Mouse (Mus musculus) kidney, embryonic 14.5 days (tissue): ENCODE measurements at regions not wholly inside any gene's neighbourhood (a gene's known extent, or its start where the extent isn't known, plus 50 kb on each side); places are given as distances from the start of the nearest gene placed in this dataset.

Experiments
- ATAC-seq: fragments of 200-750 bp; cut with Nextera tagmentation; 2 replicates; pipeline ENCODE4 v1.8.0; 2017; ENCODE audit warnings: moderate number of reproducible peaks, mild to moderate bottlenecking, moderate TSS enrichment, moderate library complexity; ENCODE audit not compliant: low FRiP score, low TSS enrichment
- H3K27ac ChIP-seq: fragments of 300-500 bp; sonication (generic); 2 replicates; pipeline ENCODE4 v1.5.1; 2014; ENCODE audit warnings: low read depth, mild to moderate bottlenecking, low read length, moderate library complexity, mixed read lengths
- H3K27me3 ChIP-seq: fragments of 300-500 bp; sonication (generic); 2 replicates; pipeline ENCODE4 v1.6.1; 2014; ENCODE audit warnings: mild to moderate bottlenecking, low read length; ENCODE audit not compliant: control insufficient read depth, insufficient read depth
- H3K36me3 ChIP-seq: fragments of 300-500 bp; sonication (generic); 2 replicates; pipeline ENCODE4 v1.6.1; 2014; ENCODE audit warnings: low read length, mixed read lengths; ENCODE audit not compliant: control insufficient read depth, insufficient read depth
- H3K4me1 ChIP-seq: fragments of 300-500 bp; sonication (generic); 2 replicates; pipeline ENCODE4 v1.6.1; 2014; ENCODE audit warnings: low read length, mixed read lengths; ENCODE audit not compliant: control insufficient read depth, insufficient read depth
- H3K4me2 ChIP-seq: fragments of 300-500 bp; sonication (generic); replicated peaks from 2 replicates; pipeline ENCODE4 v1.6.1; 2014; ENCODE audit warnings: low read depth, mild to moderate bottlenecking, low read length
- H3K4me3 ChIP-seq: fragments of 300-500 bp; sonication (generic); 2 replicates; pipeline ENCODE4 v1.5.1; 2014; ENCODE audit warnings: mild to moderate bottlenecking, low read length
- H3K9ac ChIP-seq: fragments of 300-500 bp; sonication (generic); 2 replicates; pipeline ENCODE4 v1.6.1; 2014; ENCODE audit warnings: low read depth, mild to moderate bottlenecking, low read length, moderate library complexity
- H3K9me3 ChIP-seq: fragments of 300-500 bp; sonication (generic); 2 replicates; pipeline ENCODE4 v1.6.1; 2016; ENCODE audit warnings: low read length; ENCODE audit not compliant: control insufficient read depth
- WGBS: fragments of 180-500 bp; shearing (Covaris S2); extraction: QIAGEN DNeasy Blood & Tissue Kit; methylation state at CpG from one replicate; pipeline ENCODE4 v1.1.7; 2014; 5-methylcytosine and 5-hydroxymethylcytosine counted together

DNA sequence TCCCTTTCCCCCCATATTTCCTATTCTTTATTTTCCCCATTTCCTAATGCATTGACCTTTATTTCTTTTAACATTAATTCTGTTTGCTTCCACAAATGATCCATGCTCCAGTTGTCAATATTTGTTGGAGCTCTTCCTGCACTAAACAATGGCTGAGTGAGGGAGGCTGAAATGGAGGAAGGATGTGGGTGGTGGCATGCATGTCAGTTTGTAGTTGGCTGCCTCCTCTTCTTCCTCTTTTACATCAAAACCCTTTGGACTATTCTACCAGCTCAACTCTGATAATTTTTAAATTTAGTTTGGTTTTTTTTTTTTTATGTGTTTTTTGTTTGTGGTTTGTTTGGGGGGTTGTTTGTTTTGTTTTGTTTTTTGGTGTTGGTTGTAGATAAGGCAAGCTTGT, 313.5 kb upstream of the Meis1 start:
- no peaks in the 10 kb centered on the region for H3K9me3 ChIP-seq
- no peak for ATAC-seq
- no peaks in the 10 kb centered on the region for H3K27me3 ChIP-seq
- H3K4me3 ChIP-seq, result no peak overlapping the region
- no peaks in the 10 kb centered on the region for H3K36me3 ChIP-seq
- H3K4me1 ChIP-seq, result no peaks in the 10 kb centered on the region
- H3K4me2 ChIP-seq, result no peak overlapping the region
- H3K9ac ChIP-seq, result no peak overlapping the region
- no peak overlapping the region for H3K27ac ChIP-seq

DNA sequence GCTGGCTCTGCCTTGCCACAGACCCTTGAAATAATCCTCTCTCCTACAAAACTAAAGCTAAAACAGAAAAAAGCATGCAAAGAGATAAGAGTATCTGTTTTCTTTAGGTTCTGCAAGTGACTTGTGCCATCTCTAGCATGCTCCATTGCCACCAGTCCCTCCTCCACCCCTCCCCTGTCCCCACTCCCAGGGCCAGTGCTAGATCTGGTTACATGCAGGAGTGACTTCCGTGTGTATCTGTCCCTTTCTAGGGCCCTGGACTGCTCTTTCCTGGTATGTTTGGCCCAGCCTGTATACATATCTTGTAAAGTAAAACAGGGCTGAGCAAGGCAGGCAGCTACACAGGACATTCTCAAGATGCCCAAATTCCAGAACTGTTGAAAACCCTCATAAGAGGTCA, 313.9 kb upstream of the Meis1 start:
- no peak overlapping the region for H3K4me3 ChIP-seq
- no peaks in the 10 kb centered on the region for H3K4me1 ChIP-seq
- no peaks in the 10 kb centered on the region for H3K36me3 ChIP-seq
- H3K27me3 ChIP-seq, result no peaks in the 10 kb centered on the region
- peak; percentile 82; the same call in 1 of the 2 replicates for ATAC-seq
- no peak overlapping the region for H3K27ac ChIP-seq
- 17% methylated on average over 1 of the region's 1 CpGs for WGBS
- H3K4me2 ChIP-seq, result no peak overlapping the region
- H3K9ac ChIP-seq, result no peak overlapping the region
- no peaks in the 10 kb centered on the region for H3K9me3 ChIP-seq

DNA sequence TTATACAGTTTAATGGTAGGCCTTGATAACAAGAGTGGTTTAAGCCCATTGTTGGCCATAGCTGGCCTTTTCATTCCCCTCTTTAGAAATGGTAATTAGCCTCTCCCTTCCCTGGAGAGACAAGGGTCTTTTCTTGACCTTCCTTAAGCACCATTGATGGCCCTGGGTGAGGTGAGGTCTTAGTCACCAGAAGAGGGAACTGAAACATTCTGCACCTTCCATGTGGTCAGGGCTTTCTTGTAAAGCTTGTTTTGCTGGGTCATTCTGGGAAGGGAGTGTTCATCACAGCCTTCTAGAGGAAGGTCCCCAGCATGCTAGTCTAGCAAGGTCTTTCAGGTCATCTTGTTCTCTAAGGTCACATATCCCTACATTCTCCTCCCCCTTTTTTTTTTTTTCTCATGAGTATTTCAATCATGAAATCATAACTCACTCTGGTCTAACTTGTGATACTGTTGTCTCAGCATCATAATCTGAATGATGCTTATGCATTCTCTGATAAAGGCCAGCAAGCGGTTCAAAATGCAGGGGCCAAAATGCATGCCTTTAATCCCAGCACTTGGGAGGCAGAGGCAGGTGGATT, 315.2 kb upstream of the Meis1 start:
- no peaks in the 10 kb centered on the region for H3K36me3 ChIP-seq
- H3K9ac ChIP-seq, result no peak overlapping the region
- H3K9me3 ChIP-seq, result no peaks in the 10 kb centered on the region
- H3K27ac ChIP-seq, result no peak overlapping the region
- H3K4me2 ChIP-seq, result no peak overlapping the region
- ATAC-seq, result no peak
- H3K27me3 ChIP-seq, result no peaks in the 10 kb centered on the region
- H3K4me1 ChIP-seq, result no peaks in the 10 kb centered on the region
- WGBS, result 91% methylated on average over 1 of the region's 1 CpGs
- no peak overlapping the region for H3K4me3 ChIP-seq

DNA sequence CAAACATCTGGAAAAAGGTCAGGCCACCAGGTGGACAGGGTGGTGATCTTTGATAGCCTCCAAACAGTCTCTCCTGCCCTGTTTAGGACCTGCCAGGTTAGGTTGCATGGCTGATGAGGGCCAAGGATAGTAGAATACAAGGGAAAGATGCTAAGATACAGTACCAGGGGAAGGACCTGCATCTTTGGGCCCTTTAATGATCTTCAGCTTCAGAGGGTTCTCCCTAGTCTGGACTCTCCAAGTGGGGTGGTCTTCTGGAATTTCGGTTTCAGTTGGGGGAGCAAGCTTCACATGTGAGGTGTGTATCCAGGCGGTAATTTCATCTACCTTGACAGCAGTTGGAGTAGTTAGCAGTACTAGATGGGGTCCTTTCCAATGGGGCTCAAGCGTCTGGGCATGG, 316.6 kb upstream of the Meis1 start:
- Histone ChIP-seq H3K4me1 (no peaks in the 10 kb centered on the region), H3K9ac (no peak overlapping the region), H3K4me3 (no peak overlapping the region), H3K27me3 (no peaks in the 10 kb centered on the region), H3K36me3 (no peaks in the 10 kb centered on the region), H3K4me2 (no peak overlapping the region), H3K9me3 (no peaks in the 10 kb centered on the region), H3K27ac (no peak overlapping the region)
- 95% methylated on average over 3 of the region's 3 CpGs for WGBS
- no peak for ATAC-seq

DNA sequence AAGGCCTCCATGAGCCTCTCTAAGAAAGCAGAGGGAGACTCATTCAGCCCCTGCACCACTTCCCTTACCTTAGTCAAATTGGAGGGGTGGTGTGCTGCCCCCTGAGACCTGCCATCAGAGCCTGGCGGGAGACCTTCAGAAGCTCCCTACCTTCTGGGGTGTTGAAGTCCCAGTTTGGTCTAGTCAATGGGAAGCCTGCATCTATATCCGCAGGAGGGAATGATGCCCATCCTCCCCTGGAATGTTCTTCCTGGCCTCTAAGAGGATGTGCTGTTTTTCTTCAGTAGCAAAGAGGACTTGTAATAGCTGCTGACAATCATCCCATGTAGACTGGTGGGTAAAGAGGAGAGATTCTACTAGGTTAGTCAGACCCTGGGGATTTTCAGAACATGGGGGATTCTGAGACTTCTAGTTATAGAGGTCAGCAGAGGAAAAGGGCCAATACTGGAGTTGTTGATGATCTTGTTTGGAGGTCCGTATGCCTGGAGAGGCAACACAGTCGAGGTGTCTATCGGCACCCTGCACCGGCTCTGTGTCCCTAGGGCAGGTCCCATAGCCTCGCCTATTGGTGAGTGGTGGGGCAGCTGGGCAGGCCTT, 321.0 kb upstream of the Meis1 start:
- WGBS, result 92% methylated on average over 7 of the region's 7 CpGs
- no peak overlapping the region for H3K4me3 ChIP-seq

DNA sequence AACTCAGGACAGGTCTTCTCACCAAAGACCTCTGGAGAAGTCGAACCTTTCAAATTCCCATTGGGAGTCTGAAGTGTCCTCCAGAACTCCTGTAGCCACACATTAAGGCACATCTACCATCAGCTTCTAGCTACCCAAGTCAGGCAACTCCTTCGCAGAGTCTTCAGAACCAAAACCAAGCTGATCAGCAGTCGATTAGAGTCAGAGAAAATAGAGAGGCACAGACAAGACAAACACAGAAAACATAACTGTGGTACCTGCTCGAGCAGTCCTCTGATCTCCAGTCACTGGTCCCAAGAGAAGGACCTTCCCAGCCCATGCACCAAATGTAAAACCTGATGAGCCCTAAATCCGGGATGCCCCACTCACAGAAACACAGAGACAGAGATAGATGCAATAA, 322.1 kb upstream of the Meis1 start:
- Histone ChIP-seq H3K27ac (no peak overlapping the region), H3K9ac (no peak overlapping the region), H3K4me3 (no peak overlapping the region), H3K36me3 (no peaks in the 10 kb centered on the region), H3K4me1 (no peaks in the 10 kb centered on the region), H3K9me3 (no peaks in the 10 kb centered on the region), H3K4me2 (no peak overlapping the region), H3K27me3 (no peaks in the 10 kb centered on the region)
- 80% methylated on average over 5 of the region's 5 CpGs for WGBS
- ATAC-seq, result no peak

More for the DNA sequence above, 321.0 kb upstream of the Meis1 start:
- H3K36me3 ChIP-seq, result no peaks in the 10 kb centered on the region
- no peak overlapping the region for H3K4me2 ChIP-seq
- H3K27ac ChIP-seq, result no peak overlapping the region
- no peak for ATAC-seq
- no peak overlapping the region for H3K9ac ChIP-seq
- H3K27me3 ChIP-seq, result no peaks in the 10 kb centered on the region
- no peaks in the 10 kb centered on the region for H3K4me1 ChIP-seq
- no peaks in the 10 kb centered on the region for H3K9me3 ChIP-seq

DNA sequence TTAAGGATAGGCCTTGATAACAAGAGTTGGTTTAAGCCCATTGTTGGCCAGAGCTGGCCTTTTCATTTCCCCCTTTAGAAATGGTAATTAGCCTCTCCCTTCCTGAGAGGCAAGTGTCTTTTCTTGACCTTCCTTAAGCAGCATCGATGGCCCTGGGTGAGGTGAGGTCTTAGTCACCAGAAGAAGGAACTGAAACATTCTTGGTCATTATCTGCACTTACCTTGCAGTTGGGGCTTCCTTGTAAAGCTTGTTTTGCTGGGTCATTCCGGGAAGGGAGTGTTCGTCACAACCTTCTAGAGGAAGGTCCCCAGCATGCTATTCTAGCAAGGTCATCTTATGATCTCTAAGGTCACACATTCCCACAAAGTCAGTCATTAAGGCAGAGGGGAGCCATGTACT, 322.6 kb upstream of the Meis1 start:
- Histone ChIP-seq H3K9me3 (no peaks in the 10 kb centered on the region), H3K36me3 (no peaks in the 10 kb centered on the region), H3K27me3 (no peaks in the 10 kb centered on the region), H3K27ac (no peak overlapping the region), H3K4me2 (no peak overlapping the region), H3K4me3 (no peak overlapping the region), H3K9ac (no peak overlapping the region), H3K4me1 (no peaks in the 10 kb centered on the region)
- WGBS, result 53% methylated on average over 3 of the region's 3 CpGs
- no peak for ATAC-seq

DNA sequence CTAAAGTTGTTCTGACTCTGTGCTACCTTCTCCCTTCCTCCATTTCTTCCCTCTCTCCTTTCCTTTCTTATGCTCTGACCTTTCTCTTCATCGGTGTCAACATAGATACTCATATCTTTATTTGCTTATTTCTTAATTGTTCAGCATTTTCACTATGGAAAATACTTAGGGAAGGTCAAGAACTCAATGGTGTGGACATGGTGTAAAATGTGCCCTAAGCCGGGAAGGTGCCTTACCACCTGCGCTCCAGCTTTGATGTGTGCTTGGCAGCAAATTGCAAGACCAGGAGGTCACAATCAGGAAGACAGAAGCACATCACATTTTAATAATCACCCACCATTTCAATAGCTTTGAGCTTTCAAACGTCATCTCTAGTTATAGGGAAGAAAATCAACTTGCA, 324.0 kb upstream of the Meis1 start:
- Histone ChIP-seq H3K4me1 (no peaks in the 10 kb centered on the region), H3K4me3 (no peak overlapping the region), H3K4me2 (no peak overlapping the region), H3K36me3 (no peaks in the 10 kb centered on the region), H3K9me3 (no peaks in the 10 kb centered on the region), H3K27me3 (no peaks in the 10 kb centered on the region), H3K27ac (no peak overlapping the region), H3K9ac (no peak overlapping the region)
- ATAC-seq, result no peak
- WGBS, result 86% methylated on average over 4 of the region's 4 CpGs

DNA sequence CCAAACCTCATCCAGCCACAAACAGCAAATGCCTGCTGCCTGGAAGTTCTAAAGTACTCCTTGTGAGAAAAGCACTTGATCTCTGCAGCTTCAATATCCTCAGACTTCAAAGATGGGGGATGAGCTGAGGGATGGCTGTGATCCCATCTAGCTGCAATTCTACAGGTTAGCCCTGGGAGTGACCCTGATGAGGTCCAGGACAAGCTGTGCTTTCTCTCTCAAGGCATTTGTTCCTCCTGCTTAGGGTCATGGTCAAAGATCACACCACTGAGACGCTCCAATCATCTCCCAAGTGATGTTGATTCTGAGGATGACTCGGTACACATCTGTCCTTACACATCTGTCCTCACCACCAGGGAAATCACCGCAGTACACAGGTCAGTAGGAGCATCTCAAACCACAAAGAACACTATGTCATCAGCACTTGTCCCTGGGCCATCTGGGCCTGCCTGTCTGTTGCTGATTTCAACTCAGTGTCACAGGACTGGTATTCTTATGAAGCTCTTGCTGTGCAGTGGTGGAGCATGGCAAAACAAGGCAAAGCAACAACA, 327.6 kb upstream of the Meis1 start:
- Histone ChIP-seq H3K27me3 (no peaks in the 10 kb centered on the region), H3K4me2 (no peak overlapping the region), H3K4me3 (no peak overlapping the region), H3K9me3 (no peaks in the 10 kb centered on the region), H3K36me3 (no peaks in the 10 kb centered on the region), H3K27ac (no peak overlapping the region), H3K4me1 (no peaks in the 10 kb centered on the region), H3K9ac (no peak overlapping the region)
- 75% methylated on average over 3 of the region's 3 CpGs for WGBS
- ATAC-seq, result no peak
